Mouse (Mus musculus): ENCODE results near the gene Epn3. TPM values are rescaled to one million over a fixed set of nuclear protein-coding genes. Genes with fewer than 3 reads are reported as not detected.

Gene Epn3
- polyA plus RNA-seq, 1 experiment from 2014 or later: 0.27 TPM

DNA sequence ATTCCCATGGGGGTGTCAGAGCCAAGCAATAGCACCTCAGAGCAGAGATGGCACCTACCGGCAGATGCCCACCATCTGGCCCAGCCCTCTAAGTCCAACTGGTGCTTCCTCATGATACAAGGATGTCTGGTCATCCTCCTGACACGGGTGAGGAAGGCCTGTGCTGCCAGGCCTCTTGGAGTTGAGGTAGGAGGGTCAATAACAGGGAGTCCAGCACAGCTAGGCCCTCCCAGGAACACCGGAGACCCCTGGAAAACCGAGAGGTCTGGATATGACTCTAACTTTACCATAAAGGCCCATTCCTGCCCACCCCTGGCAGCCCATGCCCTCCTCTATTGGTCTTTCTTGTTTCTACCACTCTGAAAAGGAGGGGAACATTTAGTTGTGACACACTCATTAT, 42.6 kb upstream of the Epn3 start:
- Histone ChIP-seq H3K9me3 (ENCODE audit: control insufficient read depth, low read length) (no peaks in the 10 kb centered on the region), H3K9ac (ENCODE audit: low read length) (no peak overlapping the region), H3K27me3 (ENCODE audit: control insufficient read depth, insufficient read depth, low read length) (no peaks in the 10 kb centered on the region), H3K4me3 (ENCODE audit: low read depth, low read length) (no peak overlapping the region), H3K4me2 (no peak overlapping the region), H3K36me3 (ENCODE audit: control insufficient read depth, insufficient read depth, low read length) (no peaks in the 10 kb centered on the region), H3K27ac (ENCODE audit: low read depth, low read length) (no peak overlapping the region), H3K4me1 (ENCODE audit: control insufficient read depth, insufficient read depth, low read length) (no peaks in the 10 kb centered on the region)
- WGBS: 91% methylated on average over 4 of the region's 4 CpGs
- DNase-seq (ENCODE audit: low spot score, missing footprints) (peak; percentile 68), ATAC-seq (ENCODE audit: low FRiP score) (no peak)

DNA sequence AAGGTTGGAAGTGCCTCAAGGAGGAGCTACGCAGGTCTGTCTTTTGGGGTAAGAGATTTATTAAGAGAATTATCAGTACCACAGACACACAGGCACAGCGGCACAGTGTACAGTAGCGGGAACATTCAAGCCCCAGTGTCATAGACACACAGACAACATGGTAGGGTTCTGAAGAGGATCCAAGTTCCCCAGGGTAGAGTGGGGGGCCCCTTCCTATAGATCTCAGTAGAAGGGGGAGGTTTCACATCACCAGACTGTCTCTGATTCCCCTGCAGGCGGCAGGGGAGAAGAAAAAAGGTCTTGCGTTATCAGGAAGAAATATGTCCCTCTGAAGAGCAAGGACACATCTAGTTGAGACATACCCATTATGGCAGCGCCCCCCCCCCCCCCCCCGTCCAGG, 40.0 kb upstream of the Epn3 start:
- Histone ChIP-seq H3K4me1 (ENCODE audit: control insufficient read depth, insufficient read depth, low read length) (no peaks in the 10 kb centered on the region), H3K9ac (ENCODE audit: low read length) (no peak overlapping the region), H3K9me3 (ENCODE audit: control insufficient read depth, low read length) (no peaks in the 10 kb centered on the region), H3K4me3 (ENCODE audit: low read depth, low read length) (no peak overlapping the region), H3K27ac (ENCODE audit: low read depth, low read length) (no peak overlapping the region), H3K36me3 (ENCODE audit: control insufficient read depth, insufficient read depth, low read length) (no peaks in the 10 kb centered on the region), H3K27me3 (ENCODE audit: control insufficient read depth, insufficient read depth, low read length) (no peaks in the 10 kb centered on the region), H3K4me2 (no peak overlapping the region)
- DNase-seq (ENCODE audit: low spot score, missing footprints): peak; percentile 66
- WGBS: 82% methylated on average over 7 of the region's 7 CpGs
- ATAC-seq (ENCODE audit: low FRiP score): no peak

DNA sequence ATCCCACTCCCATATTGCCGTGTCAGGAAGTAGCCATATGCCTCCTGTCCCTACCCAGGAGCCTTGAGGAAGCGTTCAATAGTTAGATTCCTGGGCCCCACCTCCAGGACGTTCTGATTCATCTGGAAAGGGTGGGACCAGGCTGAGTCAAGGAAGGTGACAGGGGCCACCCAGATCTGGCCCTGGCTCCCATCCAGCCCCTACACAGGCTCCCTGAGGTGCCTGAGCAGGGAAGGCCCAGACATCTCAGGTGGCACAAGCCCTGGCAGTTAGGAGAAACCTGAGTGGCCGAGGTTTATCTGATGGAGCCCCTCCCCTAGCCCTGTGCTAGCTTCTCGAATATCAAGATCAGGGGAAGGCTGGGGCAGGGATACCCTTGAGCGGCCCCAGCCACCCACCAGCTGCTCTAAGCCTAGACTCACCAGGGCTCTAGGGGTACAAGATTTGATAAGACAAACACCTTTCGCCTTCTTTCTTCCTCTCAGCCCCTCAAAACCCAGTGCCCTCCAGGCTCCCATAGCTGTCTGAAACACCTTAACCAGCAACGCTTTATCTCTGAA, 39.0 kb upstream of the Epn3 start:
- Histone ChIP-seq H3K27me3 (ENCODE audit: control insufficient read depth, insufficient read depth, low read length) (no peaks in the 10 kb centered on the region), H3K4me3 (ENCODE audit: low read depth, low read length) (no peak overlapping the region), H3K36me3 (ENCODE audit: control insufficient read depth, insufficient read depth, low read length) (no peaks in the 10 kb centered on the region), H3K4me1 (ENCODE audit: control insufficient read depth, insufficient read depth, low read length) (no peaks in the 10 kb centered on the region), H3K4me2 (no peak overlapping the region), H3K9me3 (ENCODE audit: control insufficient read depth, low read length) (no peaks in the 10 kb centered on the region), H3K9ac (ENCODE audit: low read length) (no peak overlapping the region), H3K27ac (ENCODE audit: low read depth, low read length) (no peak overlapping the region)
- WGBS: 57% methylated on average over 8 of the region's 8 CpGs
- no peak for ATAC-seq (ENCODE audit: low FRiP score)
- peak; percentile 39 for DNase-seq (ENCODE audit: low spot score, missing footprints)

DNA sequence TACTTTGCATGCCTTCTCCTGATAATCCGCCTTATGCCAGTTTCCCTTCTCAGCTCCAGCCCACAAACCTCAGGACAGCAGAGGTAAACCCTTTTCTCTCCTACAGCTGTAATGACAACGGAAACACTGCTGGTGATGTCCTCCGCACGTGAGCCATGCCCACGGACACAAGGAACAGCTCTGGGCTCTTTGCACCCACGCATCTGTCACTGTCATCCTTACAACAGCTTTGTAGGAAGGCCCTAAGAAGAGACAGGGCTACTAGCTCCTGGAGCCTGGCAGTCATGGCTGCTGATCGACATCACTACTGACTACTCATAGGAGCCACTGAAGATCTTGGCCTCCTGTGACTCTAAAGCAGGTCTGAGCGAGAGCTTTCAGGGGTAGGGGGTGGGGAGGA, 33.4 kb upstream of the Epn3 start:
- DNase-seq (ENCODE audit: low spot score, missing footprints) (peak; percentile 49), ATAC-seq (ENCODE audit: low FRiP score) (no peak)
- Histone ChIP-seq H3K36me3 (ENCODE audit: control insufficient read depth, insufficient read depth, low read length) (no peaks in the 10 kb centered on the region), H3K4me3 (ENCODE audit: low read depth, low read length) (no peak overlapping the region), H3K27me3 (ENCODE audit: control insufficient read depth, insufficient read depth, low read length) (no peaks in the 10 kb centered on the region), H3K27ac (ENCODE audit: low read depth, low read length) (no peak overlapping the region), H3K9me3 (ENCODE audit: control insufficient read depth, low read length) (no peaks in the 10 kb centered on the region), H3K9ac (ENCODE audit: low read length) (no peak overlapping the region), H3K4me2 (no peak overlapping the region), H3K4me1 (ENCODE audit: control insufficient read depth, insufficient read depth, low read length) (no peaks in the 10 kb centered on the region)
- 84% methylated on average over 8 of the region's 8 CpGs for WGBS

DNA sequence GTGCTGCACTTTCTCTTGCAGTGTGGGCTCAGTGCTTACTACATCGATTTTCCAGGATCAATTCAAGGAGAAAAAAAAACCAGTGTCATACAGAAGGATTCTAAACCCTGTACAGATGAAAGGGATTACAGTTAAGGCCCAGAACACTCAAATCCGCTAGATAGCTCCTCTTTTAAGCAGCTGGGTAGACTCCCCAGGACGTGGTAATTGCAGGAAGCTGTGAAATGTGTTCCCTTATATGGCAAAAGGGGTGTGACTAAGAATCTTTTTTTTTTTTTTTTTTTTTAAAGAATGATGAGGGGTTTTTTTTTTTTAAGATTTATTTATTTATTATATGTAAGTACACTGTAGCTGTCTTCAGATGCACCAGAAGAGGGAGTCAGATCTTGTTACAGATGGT, 29.1 kb upstream of the Epn3 start:
- no peak overlapping the region for H3K4me3 ChIP-seq (ENCODE audit: low read depth, low read length)
- H3K27me3 ChIP-seq (ENCODE audit: control insufficient read depth, insufficient read depth, low read length): no peaks in the 10 kb centered on the region
- no peak overlapping the region for H3K4me2 ChIP-seq
- no peak overlapping the region for H3K27ac ChIP-seq (ENCODE audit: low read depth, low read length)
- H3K36me3 ChIP-seq (ENCODE audit: control insufficient read depth, insufficient read depth, low read length): no peaks in the 10 kb centered on the region
- H3K9me3 ChIP-seq (ENCODE audit: control insufficient read depth, low read length): no peaks in the 10 kb centered on the region
- DNase-seq (ENCODE audit: low spot score, missing footprints): no peak
- 48% methylated on average over 3 of the region's 3 CpGs for WGBS
- no peak for ATAC-seq (ENCODE audit: low FRiP score)
- H3K9ac ChIP-seq (ENCODE audit: low read length): no peak overlapping the region
- H3K4me1 ChIP-seq (ENCODE audit: control insufficient read depth, insufficient read depth, low read length): no peaks in the 10 kb centered on the region

DNA sequence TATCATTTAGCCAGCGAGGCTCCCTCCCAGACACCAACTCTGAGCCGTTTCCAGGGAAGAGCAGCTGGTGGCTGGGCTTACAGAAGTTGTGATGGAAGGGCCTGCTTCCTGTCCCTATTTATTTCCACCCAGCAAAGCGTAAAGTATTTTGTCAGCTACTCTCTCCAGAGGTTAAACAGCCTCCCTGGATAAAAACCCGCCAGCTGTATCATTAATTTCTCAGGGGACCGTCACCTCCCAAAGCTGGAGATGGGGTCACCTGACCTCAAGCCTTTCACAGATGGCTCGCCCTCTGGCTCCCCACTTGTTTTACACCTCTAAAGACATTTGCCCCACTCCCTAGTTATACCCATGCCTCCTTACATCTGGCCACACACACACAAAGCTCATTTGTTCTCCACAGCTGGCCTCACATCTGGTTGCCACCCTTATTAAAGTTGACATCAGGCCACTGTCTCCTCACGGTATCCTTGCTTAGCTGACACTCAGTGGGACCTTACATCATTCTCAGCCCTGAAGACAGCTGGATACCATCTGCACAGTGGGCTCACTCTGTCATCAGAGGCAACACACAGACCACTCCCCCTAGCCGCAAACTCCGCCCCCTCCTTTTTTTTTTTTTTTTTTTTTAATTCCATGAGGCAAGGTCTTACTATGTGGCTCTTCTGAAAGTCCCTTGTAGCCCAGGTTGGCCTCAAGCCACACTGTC, 26.6 kb upstream of the Epn3 start:
- H3K9ac ChIP-seq (ENCODE audit: low read length): no peak overlapping the region
- H3K27ac ChIP-seq (ENCODE audit: low read depth, low read length): no peak overlapping the region
- DNase-seq (ENCODE audit: low spot score, missing footprints): no peak
- no peak overlapping the region for H3K4me3 ChIP-seq (ENCODE audit: low read depth, low read length)
- H3K9me3 ChIP-seq (ENCODE audit: control insufficient read depth, low read length): no peaks in the 10 kb centered on the region
- peak; percentile 50; the same call in 1 of the 2 replicates for ATAC-seq (ENCODE audit: low FRiP score)
- WGBS: 54% methylated on average over 9 of the region's 9 CpGs
- H3K4me1 ChIP-seq (ENCODE audit: control insufficient read depth, insufficient read depth, low read length): no peaks in the 10 kb centered on the region; the same call in 1 of the 2 replicates
- no peaks in the 10 kb centered on the region for H3K27me3 ChIP-seq (ENCODE audit: control insufficient read depth, insufficient read depth, low read length)
- H3K4me2 ChIP-seq: no peak overlapping the region
- no peaks in the 10 kb centered on the region for H3K36me3 ChIP-seq (ENCODE audit: control insufficient read depth, insufficient read depth, low read length)

- ATAC-seq (ENCODE audit: low FRiP score) (peak; percentile 85), DNase-seq (ENCODE audit: low spot score, missing footprints) (peak; percentile 98)
- Histone ChIP-seq H3K4me3 (ENCODE audit: low read depth, low read length) (peak within 1 kb of the TSS; percentile 51), H3K36me3 (ENCODE audit: control insufficient read depth, insufficient read depth, low read length) (no peaks in the 10 kb centered on the region), H3K4me1 (ENCODE audit: control insufficient read depth, insufficient read depth, low read length) (peaks cover 9% of the 10 kb centered on the region), H3K9me3 (ENCODE audit: control insufficient read depth, low read length) (no peaks in the 10 kb centered on the region), H3K27ac (ENCODE audit: low read depth, low read length) (no peak within 1 kb of the TSS), H3K4me2 (peak within 1 kb of the TSS; percentile 87), H3K9ac (ENCODE audit: low read length) (peak within 1 kb of the TSS; percentile 60), H3K27me3 (ENCODE audit: control insufficient read depth, insufficient read depth, low read length) (no peaks in the 10 kb centered on the region)
- WGBS: 1% methylated on average over 42 of the region's 42 CpGs
Observed at GRCm38 (mm10) chr11:94521219-94521843, 21.6 kb upstream of the Epn3 start, which contains the start of gene Mycbpap. Gene Mycbpap, minus strand, starts transcription at chr11:94521742.

DNA sequence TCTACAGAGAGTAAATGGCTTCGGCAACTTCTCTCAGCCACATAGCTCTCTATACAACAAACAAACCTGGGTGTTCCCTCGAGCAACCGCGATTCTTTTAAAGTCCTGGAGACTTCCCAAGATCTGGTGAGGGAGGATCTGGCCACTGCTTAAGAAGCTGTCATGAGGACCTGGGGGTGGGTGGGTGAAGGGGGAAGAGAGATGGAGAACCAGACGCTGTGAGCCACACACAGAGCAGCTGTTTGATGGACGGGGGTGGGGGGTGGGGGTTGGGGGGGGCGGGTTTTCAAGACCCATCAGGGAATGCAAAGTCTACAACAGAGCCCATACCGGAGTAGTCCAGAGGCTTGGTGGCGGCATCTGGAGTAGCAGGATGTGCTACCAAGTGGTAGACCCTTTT, 13.7 kb upstream of the Epn3 start:
- WGBS: 75% methylated on average over 9 of the region's 9 CpGs
- H3K4me2 ChIP-seq: no peak overlapping the region
- ATAC-seq (ENCODE audit: low FRiP score) (no peak), DNase-seq (ENCODE audit: low spot score, missing footprints) (no peak)
- H3K36me3 ChIP-seq (ENCODE audit: control insufficient read depth, insufficient read depth, low read length): no peaks in the 10 kb centered on the region
- no peak overlapping the region for H3K9ac ChIP-seq (ENCODE audit: low read length)
- no peaks in the 10 kb centered on the region for H3K27me3 ChIP-seq (ENCODE audit: control insufficient read depth, insufficient read depth, low read length)
- H3K9me3 ChIP-seq (ENCODE audit: control insufficient read depth, low read length): no peaks in the 10 kb centered on the region
- no peak overlapping the region for H3K27ac ChIP-seq (ENCODE audit: low read depth, low read length)
- no peak overlapping the region for H3K4me3 ChIP-seq (ENCODE audit: low read depth, low read length)
- H3K4me1 ChIP-seq (ENCODE audit: control insufficient read depth, insufficient read depth, low read length): no peaks in the 10 kb centered on the region

GRCm38 (mm10) chr11:94508976-94509375, 9.2 kb upstream of the Epn3 start:
- Histone ChIP-seq H3K27me3 (ENCODE audit: control insufficient read depth, insufficient read depth, low read length) (no peaks in the 10 kb centered on the region), H3K36me3 (ENCODE audit: control insufficient read depth, insufficient read depth, low read length) (no peaks in the 10 kb centered on the region), H3K4me1 (ENCODE audit: control insufficient read depth, insufficient read depth, low read length) (no peaks in the 10 kb centered on the region), H3K9ac (ENCODE audit: low read length) (no peak overlapping the region), H3K4me2 (no peak overlapping the region), H3K9me3 (ENCODE audit: control insufficient read depth, low read length) (no peaks in the 10 kb centered on the region), H3K4me3 (ENCODE audit: low read depth, low read length) (no peak overlapping the region), H3K27ac (ENCODE audit: low read depth, low read length) (no peak overlapping the region)
- no peak for ATAC-seq (ENCODE audit: low FRiP score)
- no peak for DNase-seq (ENCODE audit: low spot score, missing footprints)
- 91% methylated on average over 10 of the region's 10 CpGs for WGBS
